Mouse (Mus musculus) lung, embryonic 15.5 days (tissue): Measurements from ENCODE around the gene Cnfn. TPM values are rescaled to one million over a fixed set of nuclear protein-coding genes. Genes with fewer than 3 reads are reported as not detected.

Source experiments
- ATAC-seq: fragments of 200-750 bp; cut with Nextera tagmentation; 2 replicates; pipeline ENCODE4 v1.8.0; 2017; ENCODE audit warnings: moderate number of reproducible peaks, borderline replicate concordance; ENCODE audit not compliant: low FRiP score, low TSS enrichment; ENCODE audit errors: extremely low read depth
- H3K27ac ChIP-seq: fragments of 300-500 bp; sonication (generic); 2 replicates; pipeline ENCODE4 v1.5.1; 2015; ENCODE audit warnings: moderate library complexity, mild to moderate bottlenecking, inconsistent platforms
- H3K27me3 ChIP-seq: fragments of 300-500 bp; sonication (generic); 2 replicates; pipeline ENCODE4 v1.6.1; 2015; ENCODE audit warnings: inconsistent platforms
- H3K36me3 ChIP-seq: fragments of 300-500 bp; sonication (generic); 2 replicates; pipeline ENCODE4 v1.6.1; 2015; ENCODE audit warnings: inconsistent platforms
- H3K4me1 ChIP-seq: fragments of 300-500 bp; sonication (generic); 2 replicates; pipeline ENCODE4 v1.6.1; 2015; ENCODE audit warnings: inconsistent platforms
- H3K4me2 ChIP-seq: fragments of 300-500 bp; sonication (generic); 2 replicates; pipeline ENCODE4 v1.6.1; 2015; ENCODE audit warnings: inconsistent platforms, mild to moderate bottlenecking, moderate library complexity
- H3K4me3 ChIP-seq: fragments of 300-500 bp; sonication (generic); 2 replicates; pipeline ENCODE4 v1.5.1; 2015; ENCODE audit warnings: mild to moderate bottlenecking, inconsistent platforms
- H3K9ac ChIP-seq: fragments of 300-500 bp; sonication (generic); 2 replicates; pipeline ENCODE4 v1.6.1; 2015; ENCODE audit warnings: inconsistent platforms
- H3K9me3 ChIP-seq: fragments of 300-500 bp; sonication (generic); 2 replicates; pipeline ENCODE4 v1.6.1; 2016; ENCODE audit warnings: inconsistent platforms
- WGBS: fragments of 180-500 bp; shearing (Covaris S2); methylation state at CpG from one replicate; pipeline ENCODE4 v1.1.7; 2015; 5-methylcytosine and 5-hydroxymethylcytosine counted together
- polyA plus RNA-seq: library from polyadenylated mRNA; unstranded; fragments of >200 nt; fragmentation: Nextera tagmentation; extraction: Ambion mirVana; gene quantifications from 2 replicates; pipeline ENCODE4 v1.2.1, GENCODE M21; 2015

Cnfn gene
- polyA plus RNA-seq, 1 experiment from 2014 or later: 0.52 TPM

DNA sequence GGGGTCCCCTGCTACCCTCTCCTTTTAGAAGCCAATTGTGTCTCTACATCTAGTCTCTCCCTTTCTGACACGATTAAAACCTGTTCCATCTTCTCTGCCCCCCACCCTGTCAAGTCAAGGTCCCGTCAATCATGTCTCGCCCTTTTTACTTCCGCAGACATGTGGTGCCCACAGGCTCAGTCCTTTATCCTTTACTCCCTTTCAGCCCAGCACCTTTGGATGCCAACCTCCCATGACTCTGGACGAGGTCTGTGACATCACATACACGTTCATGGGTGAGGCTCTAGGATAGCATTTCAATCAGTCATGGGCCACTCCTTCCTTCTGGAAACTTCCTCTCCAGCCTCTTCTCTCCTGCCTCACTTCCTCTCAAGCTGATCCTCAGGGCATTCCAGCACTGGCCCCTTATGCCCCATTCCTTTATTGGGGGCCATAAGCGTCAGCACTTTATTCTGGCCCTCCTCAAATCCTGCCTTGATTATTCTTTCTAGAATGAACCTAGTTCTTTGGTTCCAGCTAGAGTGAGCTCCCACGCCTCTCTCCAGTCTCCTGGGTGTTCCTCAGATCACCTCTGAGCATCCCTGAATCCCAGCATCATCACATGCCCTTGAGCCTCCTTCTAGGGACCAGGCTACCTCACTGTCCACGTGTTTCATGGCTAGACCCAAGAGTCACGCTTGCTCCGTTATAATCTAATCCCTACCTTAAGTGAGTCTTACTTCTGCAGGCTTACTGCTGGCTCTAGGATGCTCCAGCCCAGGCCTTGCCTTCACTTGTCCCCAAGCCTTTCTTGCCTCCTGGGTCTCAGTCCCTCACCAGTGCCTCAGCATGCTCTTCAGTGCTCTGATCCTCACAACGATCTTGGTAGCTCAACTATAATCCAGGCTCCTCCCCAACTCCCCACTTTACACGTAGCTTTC is 8.9 kb upstream of the Cnfn start:
- ATAC-seq: no peak
- H3K27ac ChIP-seq: no peak overlapping the region
- no peak overlapping the region for H3K9ac ChIP-seq
- H3K9me3 ChIP-seq: no peaks in the 10 kb centered on the region
- whole genome bisulfite sequencing: 78% methylated on average over 13 of the region's 13 CpGs
- H3K27me3 ChIP-seq: no peaks in the 10 kb centered on the region
- H3K36me3 ChIP-seq: peaks cover 10% of the 10 kb centered on the region; the same call in 1 of the 2 replicates
- no peak overlapping the region for H3K4me3 ChIP-seq
- peaks cover 29% of the 10 kb centered on the region for H3K4me1 ChIP-seq
- H3K4me2 ChIP-seq: no peak overlapping the region

DNA sequence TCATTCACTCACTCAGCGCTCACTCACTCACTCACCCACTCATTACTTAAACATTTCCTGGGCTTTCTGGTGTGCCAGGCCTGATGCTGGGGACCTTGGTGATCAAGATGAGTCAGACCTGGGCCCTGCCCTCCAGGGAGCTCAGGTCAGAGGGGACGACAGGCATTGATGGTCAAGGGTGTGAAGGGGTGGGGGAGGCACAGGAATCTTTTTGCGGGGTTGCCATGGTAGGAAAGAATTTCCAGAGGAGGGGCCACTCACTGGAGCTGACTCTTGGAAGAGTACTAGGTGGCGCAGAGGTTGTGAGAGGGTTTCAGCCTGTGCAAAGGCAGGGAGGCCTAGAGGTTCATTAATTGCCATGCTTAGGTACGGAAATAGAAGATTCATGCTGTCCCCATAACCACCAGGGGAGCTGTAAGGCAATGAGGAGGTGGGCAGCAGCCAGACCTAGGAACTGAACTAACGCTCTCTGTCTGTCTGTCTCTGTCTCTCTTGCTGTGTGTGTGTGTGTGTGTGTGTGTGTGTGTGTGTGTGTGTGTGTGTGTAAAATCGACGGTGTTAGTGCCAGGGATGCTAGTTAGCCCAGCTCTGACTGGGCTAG is 7.7 kb upstream of the Cnfn start:
- Histone ChIP-seq H3K36me3 (peaks cover 3% of the 10 kb centered on the region; the same call in 1 of the 2 replicates), H3K4me1 (peaks cover 29% of the 10 kb centered on the region), H3K27me3 (no peaks in the 10 kb centered on the region), H3K9ac (no peak overlapping the region), H3K4me3 (peak overlapping the region; percentile 36), H3K9me3 (no peaks in the 10 kb centered on the region), H3K4me2 (peak overlapping the region; percentile 55), H3K27ac (no peak overlapping the region)
- 41% methylated on average over 8 of the region's 8 CpGs for WGBS
- no peak for ATAC-seq

DNA sequence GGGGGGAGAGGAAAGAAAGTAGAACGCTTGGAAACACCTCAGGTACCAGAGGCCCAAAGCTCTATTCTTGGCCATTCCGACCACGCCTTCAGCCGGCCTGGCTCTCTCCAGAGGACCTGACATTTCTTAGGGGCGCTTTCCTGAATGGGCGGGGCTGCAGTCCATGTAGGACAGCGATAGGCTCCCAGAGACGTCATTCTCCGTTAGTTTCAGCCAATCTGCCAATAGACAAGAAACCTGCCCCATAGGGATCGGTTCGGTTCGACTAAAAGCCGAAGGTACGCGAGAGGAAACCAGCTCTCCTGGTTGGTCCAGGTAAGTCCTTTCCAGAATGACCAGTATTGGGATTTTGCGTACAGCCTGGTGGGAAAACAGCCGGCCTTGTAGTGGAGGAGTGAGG is 7.0 kb upstream of the Cnfn start:
- Histone ChIP-seq H3K4me3 (peak overlapping the region; percentile 36), H3K9ac (0 out of 2 replicates have a peak overlapping the region, but pooled peaks have one; percentile 7), H3K4me1 (peaks cover 29% of the 10 kb centered on the region), H3K4me2 (peak overlapping the region; percentile 55), H3K36me3 (0 out of 2 replicates have a peak, but pooled peaks cover 2% of the 10 kb centered on the region), H3K9me3 (no peaks in the 10 kb centered on the region), H3K27ac (no peak overlapping the region), H3K27me3 (no peaks in the 10 kb centered on the region)
- 4% methylated on average over 17 of the region's 17 CpGs for WGBS
- ATAC-seq: no peak

DNA sequence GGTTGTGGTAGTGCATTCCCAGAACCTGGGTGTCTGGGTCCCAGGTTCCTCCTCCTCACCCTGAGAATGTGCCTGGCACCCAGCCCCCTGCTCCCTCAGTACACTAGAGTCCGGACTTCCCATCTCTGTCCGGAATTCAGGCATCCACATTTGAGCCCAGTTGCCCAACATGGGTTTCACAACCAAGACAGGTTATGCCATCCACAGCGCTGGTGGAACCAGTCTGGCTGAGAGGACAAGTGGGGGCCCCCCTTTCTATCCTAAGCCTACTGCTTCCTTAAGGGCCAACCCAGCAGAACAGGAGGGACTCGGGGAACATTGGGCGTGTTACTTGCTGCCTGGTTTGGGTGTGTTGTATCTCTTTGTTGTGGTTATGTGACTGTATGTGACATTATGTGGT is 2.9 kb upstream of the Cnfn start:
- H3K9me3 ChIP-seq: no peaks in the 10 kb centered on the region
- no peak overlapping the region for H3K4me3 ChIP-seq
- no peak for ATAC-seq
- WGBS: 79% methylated on average over 5 of the region's 5 CpGs
- no peaks in the 10 kb centered on the region for H3K36me3 ChIP-seq
- H3K4me2 ChIP-seq: no peak overlapping the region
- peaks cover 11% of the 10 kb centered on the region; the same call in 1 of the 2 replicates for H3K4me1 ChIP-seq
- no peak overlapping the region for H3K9ac ChIP-seq
- H3K27me3 ChIP-seq: peaks cover 29% of the 10 kb centered on the region
- no peak overlapping the region for H3K27ac ChIP-seq

DNA sequence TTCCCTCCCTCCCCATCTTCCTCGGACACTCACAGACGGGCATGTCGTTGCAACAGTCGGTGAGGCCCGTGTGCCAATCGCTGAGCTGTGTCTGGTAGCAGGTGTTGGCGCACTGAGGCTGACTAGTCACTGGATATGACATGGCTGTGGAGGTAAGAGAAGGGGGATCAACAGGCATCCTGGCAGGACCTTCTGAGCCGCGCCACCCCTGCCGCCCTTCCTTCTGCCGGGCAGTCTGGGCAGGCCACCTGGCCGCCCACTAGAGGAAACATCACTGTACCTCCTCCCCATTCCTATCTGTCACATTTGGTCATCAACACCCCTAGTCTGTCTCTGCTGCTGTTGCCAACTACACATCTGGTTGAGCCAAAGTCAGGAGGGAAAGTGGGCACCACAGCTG is 1.2 kb downstream of the Cnfn start:
- Histone ChIP-seq H3K4me2 (no peak overlapping the region), H3K36me3 (peaks cover 9% of the 10 kb centered on the region; the same call in 1 of the 2 replicates), H3K27me3 (peaks cover 47% of the 10 kb centered on the region), H3K4me1 (peaks cover 10% of the 10 kb centered on the region; the same call in 1 of the 2 replicates), H3K4me3 (no peak overlapping the region), H3K9me3 (no peaks in the 10 kb centered on the region), H3K9ac (no peak overlapping the region), H3K27ac (no peak overlapping the region)
- no peak for ATAC-seq
- 26% methylated on average over 12 of the region's 12 CpGs for WGBS

DNA sequence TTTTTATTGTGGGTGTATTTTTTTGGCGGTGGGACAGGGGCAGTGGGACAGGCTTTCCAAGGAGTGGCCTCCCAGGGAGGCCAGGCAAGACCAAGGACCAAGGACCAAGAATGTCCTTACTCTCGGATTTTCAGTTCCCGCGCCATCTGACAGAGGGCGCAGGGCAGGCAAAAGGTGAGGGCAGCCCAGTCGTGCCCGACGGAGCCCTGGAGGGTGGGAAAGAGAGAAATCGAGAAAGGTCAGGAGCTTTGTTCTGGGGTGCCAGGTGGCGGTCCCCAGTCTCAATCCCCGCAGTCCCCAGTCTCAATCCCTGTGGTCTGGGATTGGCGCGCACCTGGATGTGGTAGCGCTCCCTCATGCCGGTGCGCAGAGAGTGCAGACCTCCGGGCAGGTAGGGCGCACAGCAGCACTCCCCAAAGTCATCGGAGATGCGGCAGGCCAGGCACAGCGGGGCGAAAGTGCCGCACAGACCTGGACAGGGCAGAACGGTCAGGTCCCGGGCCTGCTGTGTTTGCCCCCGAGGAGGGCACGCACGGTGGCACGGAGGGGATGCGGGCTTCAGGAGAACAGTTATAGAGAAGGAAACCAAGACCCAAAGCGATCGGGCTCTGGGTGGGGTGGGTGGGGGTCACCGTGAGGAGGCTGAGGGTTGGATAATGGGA is 1.8 kb downstream of the Cnfn start:
- Histone ChIP-seq H3K27me3 (peaks cover 47% of the 10 kb centered on the region), H3K4me3 (peak overlapping the region; percentile 14; the same call in 1 of the 2 replicates)
- ATAC-seq: no peak

DNA sequence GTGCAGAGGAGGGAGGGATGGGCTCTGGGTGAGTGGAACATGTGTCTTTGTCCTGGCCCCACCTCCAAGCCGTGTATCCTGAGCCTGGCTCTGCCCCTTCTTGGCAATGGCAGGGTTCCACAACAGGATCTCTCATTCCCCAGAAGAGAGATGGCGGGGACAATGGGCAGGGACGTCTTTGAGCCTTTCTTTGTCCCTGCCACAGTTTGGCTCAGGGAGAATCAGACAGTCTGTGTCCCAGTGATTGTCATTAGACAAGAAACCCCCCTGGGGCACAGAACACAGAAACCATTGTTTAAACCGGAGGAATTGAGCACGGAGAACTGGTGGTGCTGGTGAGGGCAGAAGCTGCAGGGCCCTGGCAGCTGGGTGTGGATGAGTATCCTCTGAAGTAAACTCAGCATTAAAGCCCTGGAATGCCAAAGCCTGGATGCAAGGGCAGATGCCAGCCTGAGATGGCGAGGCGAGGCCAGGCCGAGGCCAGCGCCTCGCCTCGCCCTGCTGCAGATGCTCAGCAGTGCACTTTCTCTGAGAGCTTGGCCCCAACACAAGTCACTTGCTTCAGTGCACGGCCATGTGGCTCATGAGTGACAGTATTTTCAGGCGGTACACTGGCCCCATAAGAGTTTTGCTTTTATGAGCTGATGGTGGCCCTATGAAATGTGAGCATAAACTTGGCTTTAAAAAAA is 3.4 kb downstream of the Cnfn start:
- WGBS: 42% methylated on average over 13 of the region's 13 CpGs
- H3K4me3 ChIP-seq: no peak overlapping the region
- no peak for ATAC-seq
- H3K9me3 ChIP-seq: no peaks in the 10 kb centered on the region
- peaks cover 10% of the 10 kb centered on the region; the same call in 1 of the 2 replicates for H3K4me1 ChIP-seq
- no peak overlapping the region for H3K9ac ChIP-seq
- peaks cover 11% of the 10 kb centered on the region; the same call in 1 of the 2 replicates for H3K36me3 ChIP-seq
- H3K4me2 ChIP-seq: no peak overlapping the region
- peaks cover 47% of the 10 kb centered on the region for H3K27me3 ChIP-seq
- no peak overlapping the region for H3K27ac ChIP-seq

More for the DNA sequence above, 1.8 kb downstream of the Cnfn start:
- H3K27ac ChIP-seq: no peak overlapping the region
- WGBS: 3% methylated on average over 33 of the region's 33 CpGs
- no peaks in the 10 kb centered on the region for H3K9me3 ChIP-seq
- H3K36me3 ChIP-seq: peaks cover 10% of the 10 kb centered on the region; the same call in 1 of the 2 replicates
- peaks cover 10% of the 10 kb centered on the region; the same call in 1 of the 2 replicates for H3K4me1 ChIP-seq
- H3K9ac ChIP-seq: no peak overlapping the region
- H3K4me2 ChIP-seq: peak overlapping the region; percentile 41

DNA sequence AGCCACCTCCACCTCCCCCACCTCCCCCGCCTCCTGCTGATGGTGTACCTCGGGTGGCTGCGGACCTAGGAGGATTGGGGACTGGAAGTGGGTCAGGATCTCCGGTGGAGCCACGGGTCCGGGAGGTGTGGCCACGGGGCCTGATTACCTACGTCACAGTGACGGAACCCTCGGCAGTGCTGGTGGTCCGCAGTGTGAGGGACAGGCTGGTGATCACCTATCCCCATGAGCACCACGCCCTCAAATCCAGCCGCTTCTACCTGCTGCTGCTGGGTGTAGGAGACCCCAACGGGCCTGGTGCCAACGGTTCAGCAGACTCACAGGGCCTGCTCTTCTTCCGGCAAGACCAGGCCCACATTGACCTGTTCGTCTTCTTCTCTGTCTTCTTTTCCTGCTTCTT is 5.9 kb downstream of the Cnfn start:
- no peak for ATAC-seq
- Histone ChIP-seq H3K27ac (no peak overlapping the region), H3K27me3 (peaks cover 30% of the 10 kb centered on the region), H3K9ac (no peak overlapping the region), H3K4me3 (no peak overlapping the region), H3K9me3 (no peaks in the 10 kb centered on the region), H3K4me2 (no peak overlapping the region), H3K4me1 (peaks cover 10% of the 10 kb centered on the region; the same call in 1 of the 2 replicates), H3K36me3 (peaks cover 29% of the 10 kb centered on the region)
- 92% methylated on average over 17 of the region's 17 CpGs for WGBS

DNA sequence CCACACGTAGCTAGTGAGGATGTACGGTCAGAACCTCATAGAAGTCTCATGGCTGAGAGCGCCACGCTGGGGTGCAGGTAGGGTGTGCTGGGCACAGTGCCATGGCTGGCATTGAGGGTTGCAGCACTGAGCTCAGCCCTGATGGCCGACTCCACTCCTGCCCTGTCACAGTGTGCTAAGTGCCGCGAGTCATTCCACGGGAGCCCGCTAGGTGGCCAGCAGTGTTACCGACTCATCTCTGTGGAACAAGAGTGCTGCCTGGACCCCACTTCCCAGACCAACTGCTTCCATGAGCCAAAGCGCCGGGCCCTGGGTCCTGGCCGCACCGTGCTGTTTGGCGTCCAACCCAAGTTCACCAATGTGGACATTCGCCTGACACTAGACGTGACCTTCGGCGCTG is 6.4 kb downstream of the Cnfn start:
- Histone ChIP-seq H3K27ac (no peak overlapping the region), H3K27me3 (peaks cover 25% of the 10 kb centered on the region), H3K36me3 (peaks cover 29% of the 10 kb centered on the region), H3K4me2 (no peak overlapping the region), H3K9me3 (no peaks in the 10 kb centered on the region), H3K9ac (no peak overlapping the region), H3K4me1 (peaks cover 10% of the 10 kb centered on the region; the same call in 1 of the 2 replicates), H3K4me3 (no peak overlapping the region)
- no peak for ATAC-seq
- 83% methylated on average over 19 of the region's 19 CpGs for WGBS

DNA sequence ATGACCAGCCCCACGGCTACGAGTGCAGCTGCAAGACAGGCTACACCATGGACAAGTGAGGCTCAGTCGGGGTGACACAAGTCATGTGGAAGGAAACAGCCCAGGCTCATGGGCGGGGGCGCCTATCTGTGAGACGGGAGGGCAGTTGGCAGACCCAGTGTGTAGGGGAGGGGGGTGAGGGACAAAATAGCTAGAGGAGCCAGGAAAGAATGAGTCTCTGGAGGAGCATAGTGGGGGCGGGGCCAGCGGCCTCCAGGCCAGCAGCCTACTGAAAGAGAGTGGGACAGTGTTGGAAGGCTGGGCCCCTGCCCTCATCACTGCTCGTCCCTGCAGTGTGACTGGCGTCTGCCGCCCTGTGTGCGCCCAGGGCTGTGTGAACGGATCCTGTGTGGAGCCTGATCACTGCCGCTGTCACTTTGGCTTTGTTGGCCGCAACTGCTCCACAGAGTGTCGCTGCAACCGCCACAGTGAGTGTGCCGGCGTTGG is 10.8 kb downstream of the Cnfn start:
- no peaks in the 10 kb centered on the region for H3K4me1 ChIP-seq
- no peaks in the 10 kb centered on the region for H3K27me3 ChIP-seq
- ATAC-seq: no peak
- no peak overlapping the region for H3K4me2 ChIP-seq
- no peak overlapping the region for H3K9ac ChIP-seq
- no peak overlapping the region for H3K4me3 ChIP-seq
- peaks cover 28% of the 10 kb centered on the region for H3K36me3 ChIP-seq
- H3K27ac ChIP-seq: no peak overlapping the region
- no peaks in the 10 kb centered on the region for H3K9me3 ChIP-seq
- 82% methylated on average over 19 of the region's 19 CpGs for WGBS

DNA sequence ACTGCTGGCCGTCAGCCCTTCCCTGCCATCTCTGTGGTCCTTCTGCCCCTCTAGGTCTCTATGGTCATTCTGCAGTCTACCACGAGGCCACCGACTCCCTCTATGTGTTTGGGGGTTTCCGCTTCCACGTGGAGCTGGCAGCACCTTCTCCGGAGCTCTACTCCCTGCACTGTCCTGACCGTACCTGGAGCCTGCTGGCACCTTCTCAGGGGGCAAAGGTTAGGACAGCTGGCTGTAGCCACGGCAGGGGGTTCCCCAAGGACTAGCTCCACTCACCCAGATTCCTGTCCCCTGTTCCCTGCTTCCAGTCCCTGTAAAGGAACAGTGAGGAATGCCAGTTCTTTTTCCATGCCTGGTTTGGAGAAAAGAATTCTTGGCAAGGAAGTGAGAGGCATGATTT is 20.7 kb downstream of the Cnfn start:
- Histone ChIP-seq H3K4me2 (no peak overlapping the region), H3K9me3 (no peaks in the 10 kb centered on the region), H3K9ac (no peak overlapping the region), H3K36me3 (peaks cover 44% of the 10 kb centered on the region), H3K27me3 (no peaks in the 10 kb centered on the region), H3K27ac (no peak overlapping the region), H3K4me1 (no peaks in the 10 kb centered on the region), H3K4me3 (no peak overlapping the region)
- no peak for ATAC-seq
- WGBS: 78% methylated on average over 8 of the region's 8 CpGs
